Mouse (Mus musculus): ENCODE measurements around the gene Gucy2c. TPM values are rescaled to one million over a fixed set of nuclear protein-coding genes. Genes with fewer than 3 reads are reported as not detected.

Gucy2c gene
- polyA plus RNA-seq, 2 experiments = 0.06 to 0.11 TPM

- DNase-seq (ENCODE audit: low read depth in 3 of 3, low spot score in 3 of 3) (no peak), ATAC-seq (ENCODE audit: insufficient read depth) (no peak)
- no peak overlapping the region for H3K27ac ChIP-seq
- no peak overlapping the region for H3K9ac ChIP-seq (replicated peaks)
- no peaks in the 10 kb centered on the region for H3K4me1 ChIP-seq (replicated peaks; ENCODE audit: control insufficient read depth in 2 of 2, insufficient read depth in 2 of 2, low read length in 1 of 2)
- no peak overlapping the region for H3K4me3 ChIP-seq (ENCODE audit: insufficient read depth in 1 of 2, low read depth in 2 of 2, low read length in 2 of 2)
- H3K9me3 ChIP-seq (ENCODE audit: control insufficient read depth, low read length) = no peaks in the 10 kb centered on the region
- 21% methylated on average over 3 of the region's 3 CpGs for WGBS (ENCODE audit: insufficient replicate concordance)
- H3K4me2 ChIP-seq (ENCODE audit: low read depth) = no peak overlapping the region
- H3K36me3 ChIP-seq (replicated peaks; ENCODE audit: control insufficient read depth, insufficient read depth, low read depth) = no peaks in the 10 kb centered on the region
- H3K27me3 ChIP-seq (ENCODE audit: control insufficient read depth, insufficient read depth, low read length) = no peaks in the 10 kb centered on the region
- TF ChIP-seq CTCF (IDR thresholded peaks at IDR 0.05; ENCODE audit: low read depth) (no peak), EP300 (IDR thresholded peaks at IDR 0.05; ENCODE audit: low read depth) (no peak)
Measured at GRCm38 (mm10) chr6:136714097-136714496, 67.5 kb downstream of the Gucy2c start.

GRCm38 (mm10) chr6:136710408-136710807 lies 71.2 kb downstream of the Gucy2c start:
- no peaks in the 10 kb centered on the region for H3K36me3 ChIP-seq (replicated peaks; ENCODE audit: control insufficient read depth, insufficient read depth, low read depth)
- no peak overlapping the region for H3K4me2 ChIP-seq (ENCODE audit: low read depth)
- no peak overlapping the region for H3K4me3 ChIP-seq (ENCODE audit: insufficient read depth in 1 of 2, low read depth in 2 of 2, low read length in 2 of 2)
- TF ChIP-seq CTCF (IDR thresholded peaks at IDR 0.05; ENCODE audit: low read depth) (no peak), EP300 (IDR thresholded peaks at IDR 0.05; ENCODE audit: low read depth) (no peak)
- 64% methylated on average over 5 of the region's 5 CpGs for WGBS (ENCODE audit: insufficient replicate concordance)
- H3K9ac ChIP-seq (replicated peaks) = no peak overlapping the region
- H3K27me3 ChIP-seq (ENCODE audit: control insufficient read depth, insufficient read depth, low read length) = no peaks in the 10 kb centered on the region
- no peaks in the 10 kb centered on the region for H3K9me3 ChIP-seq (ENCODE audit: control insufficient read depth, low read length)
- no peak for ATAC-seq (ENCODE audit: insufficient read depth)
- H3K27ac ChIP-seq = no peak overlapping the region
- no peaks in the 10 kb centered on the region for H3K4me1 ChIP-seq (replicated peaks; ENCODE audit: control insufficient read depth in 2 of 2, insufficient read depth in 2 of 2, low read length in 1 of 2)
- DNase-seq (ENCODE audit: low read depth in 3 of 3, low spot score in 3 of 3) = no peak

- TF ChIP-seq CTCF (IDR thresholded peaks at IDR 0.05; ENCODE audit: low read depth) (no peak), EP300 (IDR thresholded peaks at IDR 0.05; ENCODE audit: low read depth) (no peak)
- no peak for DNase-seq (ENCODE audit: low read depth in 3 of 3, low spot score in 3 of 3)
- no peak for ATAC-seq (ENCODE audit: insufficient read depth)
- no peaks in the 10 kb centered on the region for H3K9me3 ChIP-seq (ENCODE audit: control insufficient read depth, low read length)
- H3K27ac ChIP-seq = no peak overlapping the region
- WGBS (ENCODE audit: insufficient replicate concordance) = 72% methylated on average over 6 of the region's 6 CpGs
- H3K27me3 ChIP-seq (ENCODE audit: control insufficient read depth, insufficient read depth, low read length) = no peaks in the 10 kb centered on the region
- H3K9ac ChIP-seq (replicated peaks) = no peak overlapping the region
- H3K36me3 ChIP-seq (replicated peaks; ENCODE audit: control insufficient read depth, insufficient read depth, low read depth) = no peaks in the 10 kb centered on the region
- H3K4me3 ChIP-seq (ENCODE audit: insufficient read depth in 1 of 2, low read depth in 2 of 2, low read length in 2 of 2) = no peak overlapping the region
- H3K4me2 ChIP-seq (ENCODE audit: low read depth) = no peak overlapping the region
- H3K4me1 ChIP-seq (replicated peaks; ENCODE audit: control insufficient read depth in 2 of 2, insufficient read depth in 2 of 2, low read length in 1 of 2) = no peaks in the 10 kb centered on the region
Measured at GRCm38 (mm10) chr6:136708597-136708996, 73.0 kb downstream of the Gucy2c start.

- TF ChIP-seq EP300 (IDR thresholded peaks at IDR 0.05; ENCODE audit: low read depth) = no peak
- no peak for TF ChIP-seq CTCF (IDR thresholded peaks at IDR 0.05; ENCODE audit: low read depth)
- 69% methylated on average over 3 of the region's 3 CpGs for WGBS (ENCODE audit: insufficient replicate concordance)
- Histone ChIP-seq H3K4me3 (ENCODE audit: insufficient read depth in 1 of 2, low read depth in 2 of 2, low read length in 2 of 2) (no peak overlapping the region), H3K27me3 (ENCODE audit: control insufficient read depth, insufficient read depth, low read length) (no peaks in the 10 kb centered on the region), H3K9ac (replicated peaks) (no peak overlapping the region), H3K4me2 (ENCODE audit: low read depth) (no peak overlapping the region), H3K36me3 (replicated peaks; ENCODE audit: control insufficient read depth, insufficient read depth, low read depth) (no peaks in the 10 kb centered on the region), H3K27ac (no peak overlapping the region), H3K9me3 (ENCODE audit: control insufficient read depth, low read length) (no peaks in the 10 kb centered on the region), H3K4me1 (replicated peaks; ENCODE audit: control insufficient read depth in 2 of 2, insufficient read depth in 2 of 2, low read length in 1 of 2) (no peaks in the 10 kb centered on the region)
- no peak for ATAC-seq (ENCODE audit: insufficient read depth)
- no peak for DNase-seq (ENCODE audit: low read depth in 3 of 3, low spot score in 3 of 3)
Measured at GRCm38 (mm10) chr6:136701878-136702277, 79.7 kb downstream of the Gucy2c start.

- Histone ChIP-seq H3K9me3 (ENCODE audit: control insufficient read depth, low read length) (no peaks in the 10 kb centered on the region), H3K36me3 (replicated peaks; ENCODE audit: control insufficient read depth, insufficient read depth, low read depth) (no peaks in the 10 kb centered on the region), H3K4me1 (replicated peaks; ENCODE audit: control insufficient read depth in 2 of 2, insufficient read depth in 2 of 2, low read length in 1 of 2) (no peaks in the 10 kb centered on the region), H3K27me3 (ENCODE audit: control insufficient read depth, insufficient read depth, low read length) (no peaks in the 10 kb centered on the region), H3K4me2 (ENCODE audit: low read depth) (no peak overlapping the region), H3K4me3 (ENCODE audit: insufficient read depth in 1 of 2, low read depth in 2 of 2, low read length in 2 of 2) (no peak overlapping the region), H3K9ac (replicated peaks) (no peak overlapping the region), H3K27ac (no peak overlapping the region)
- no peak for DNase-seq (ENCODE audit: low read depth in 3 of 3, low spot score in 3 of 3)
- no peak for ATAC-seq (ENCODE audit: insufficient read depth)
- 62% methylated on average over 5 of the region's 5 CpGs for WGBS (ENCODE audit: insufficient replicate concordance)
- no peak for TF ChIP-seq EP300 (IDR thresholded peaks at IDR 0.05; ENCODE audit: low read depth)
- TF ChIP-seq CTCF (IDR thresholded peaks at IDR 0.05; ENCODE audit: low read depth) = no peak
Measured at GRCm38 (mm10) chr6:136701185-136701584, 80.4 kb downstream of the Gucy2c start.

Measured in liver, embryonic 14.5 days (tissue).